Mouse (Mus musculus) urinary bladder, adult 18-20 months (tissue): ENCODE data around the gene Wnt3.

Source experiments
- DNase-seq, 2 experiments: peaks; one replicate each; pipeline ENCODE4 v3.0.0; 2022; ENCODE audit warnings: low spot score in 2 of 2, mixed read lengths in 2 of 2

Wnt3 gene

DNA sequence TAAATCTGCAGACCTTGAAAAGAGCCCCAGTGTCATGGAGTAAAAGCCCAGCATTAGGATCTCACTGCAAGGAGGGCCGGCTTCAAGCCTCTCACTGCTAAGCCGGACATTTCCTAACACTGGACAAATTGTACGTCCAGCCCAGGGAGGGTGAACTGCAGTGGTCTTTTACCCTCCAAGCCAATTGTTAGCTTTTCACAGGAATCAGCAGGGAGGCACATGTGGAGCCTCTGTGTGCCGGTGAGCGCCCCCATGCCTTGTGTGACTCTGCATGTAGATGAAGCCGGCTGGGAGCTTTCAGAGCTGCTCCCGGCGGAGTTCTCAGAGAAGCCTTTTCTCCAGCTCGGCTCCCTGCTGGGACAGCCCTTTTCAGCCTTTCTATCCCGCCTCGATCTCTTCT lies 66.9 kb downstream of the Wnt3 start:
- DNase-seq, result no peak

DNA sequence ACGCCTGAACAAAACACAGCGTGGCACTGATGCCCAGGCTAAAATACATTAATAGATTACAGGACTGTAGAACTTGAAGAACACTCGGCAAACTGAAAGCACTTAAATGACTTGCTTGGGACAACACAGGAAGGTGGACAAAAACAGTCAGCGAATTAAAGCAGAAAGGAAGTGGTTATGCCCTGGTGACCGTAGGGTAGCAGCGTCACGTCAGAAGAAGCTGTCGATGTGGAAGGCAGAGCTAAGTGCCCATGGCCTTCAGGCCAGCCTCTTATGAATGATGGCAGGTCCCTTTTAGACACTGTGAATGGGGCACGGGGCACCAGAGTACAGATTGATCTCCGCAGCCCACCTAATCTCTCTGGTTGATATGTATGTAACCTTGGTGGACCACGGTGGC lies 74.3 kb downstream of the Wnt3 start:
- DNase-seq, result no peak

DNA sequence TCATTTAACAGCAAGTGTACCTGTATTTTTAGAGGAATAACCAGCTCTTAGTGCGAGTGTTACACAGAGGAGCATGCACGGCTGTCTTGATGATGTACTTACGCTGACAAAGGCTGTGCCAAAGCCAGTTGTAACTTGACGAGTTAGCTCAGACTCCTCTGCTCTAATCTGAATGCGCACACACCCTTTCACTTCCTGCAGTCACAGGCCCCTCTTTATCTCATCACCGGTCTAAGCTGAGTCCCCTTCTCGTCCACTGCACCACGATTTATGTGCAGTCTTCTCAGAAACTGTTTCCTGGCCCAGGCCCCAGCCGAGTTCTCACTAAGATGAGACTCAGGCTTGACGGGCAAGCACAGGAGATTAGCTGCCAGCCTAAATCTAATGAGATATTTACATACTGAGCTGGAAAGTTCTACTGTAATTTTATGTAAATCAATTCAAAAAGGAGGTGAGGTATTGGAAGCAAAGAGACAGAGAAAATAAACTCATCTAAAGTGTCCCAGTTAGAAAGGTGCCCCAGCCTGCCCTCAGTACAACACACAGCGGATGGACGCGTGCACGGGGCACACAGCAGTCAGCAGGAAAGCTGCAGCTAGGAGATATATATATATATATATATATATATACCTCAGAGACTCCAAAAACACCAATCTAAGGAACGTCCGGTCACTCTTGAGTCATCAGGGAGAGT lies 78.8 kb downstream of the Wnt3 start:
- DNase-seq, result no peak

DNA sequence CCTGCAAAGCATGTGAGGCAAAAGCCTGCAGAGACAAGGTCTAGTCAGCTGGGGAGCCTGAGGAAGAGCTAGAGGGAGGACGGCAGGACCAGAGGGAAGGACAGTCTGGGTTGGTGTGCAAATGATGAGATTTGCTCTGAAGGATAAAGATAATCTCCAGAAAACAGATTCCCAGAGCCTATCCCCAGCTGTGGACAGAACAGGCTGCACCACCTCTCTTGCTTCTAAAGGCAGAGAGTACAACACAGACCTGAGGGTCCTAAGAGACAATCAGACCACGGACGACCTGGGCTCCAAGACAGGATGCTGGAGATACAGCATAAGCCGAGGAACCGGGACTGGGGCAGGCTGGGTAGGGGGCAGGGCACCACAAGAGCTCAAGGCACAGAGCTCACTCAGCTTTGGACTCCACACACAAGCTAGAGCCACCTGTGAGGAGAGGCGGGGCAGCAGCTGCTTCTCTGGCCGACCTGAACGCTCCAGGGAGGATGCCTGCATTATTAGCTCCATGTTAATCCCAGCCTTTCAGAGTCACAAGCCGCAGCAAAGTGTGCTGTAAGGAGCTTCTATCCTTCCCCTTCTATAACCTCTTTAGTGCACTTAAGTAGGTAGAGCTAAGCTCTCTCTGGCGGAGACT lies 79.5 kb downstream of the Wnt3 start:
- no peak for DNase-seq

DNA sequence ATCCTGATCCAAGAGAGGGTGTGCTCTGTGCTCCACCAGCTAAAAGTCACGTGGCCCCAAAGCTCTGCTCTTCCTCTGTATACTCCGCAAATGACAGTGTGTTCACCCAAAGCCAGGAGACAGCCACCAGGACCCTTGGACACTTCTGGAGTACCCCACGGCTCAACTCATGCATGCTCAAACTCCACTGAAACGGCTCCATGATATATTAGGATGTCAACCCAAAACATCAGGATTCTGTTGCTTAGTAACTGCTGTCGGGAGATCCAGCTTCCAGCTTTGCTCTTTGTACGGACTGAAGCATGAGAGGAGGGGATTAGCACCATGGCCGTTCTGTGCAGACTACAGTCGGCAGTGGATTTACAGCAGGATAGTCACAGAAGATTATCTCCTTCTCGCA lies 80.3 kb downstream of the Wnt3 start:
- no peak for DNase-seq

DNA sequence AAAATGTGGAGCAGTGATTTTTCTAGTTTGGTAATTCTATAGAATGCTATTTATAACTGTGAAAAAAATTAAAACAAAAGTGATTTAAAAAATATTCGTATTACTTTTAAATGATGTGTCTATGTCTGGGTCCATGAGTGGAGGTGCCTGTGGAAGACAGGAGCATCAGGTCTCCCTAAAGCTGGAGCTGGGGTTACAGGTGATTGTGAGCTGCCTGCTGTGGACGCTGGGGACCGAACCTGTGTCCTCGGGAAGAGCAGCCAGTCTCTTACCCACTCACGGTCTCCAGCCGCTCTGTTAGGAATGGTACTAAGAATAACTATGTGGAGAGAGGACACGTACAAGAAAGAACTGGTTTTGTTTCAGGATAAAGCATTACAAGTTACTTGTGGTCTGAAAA lies 82.7 kb downstream of the Wnt3 start:
- DNase-seq, result no peak

DNA sequence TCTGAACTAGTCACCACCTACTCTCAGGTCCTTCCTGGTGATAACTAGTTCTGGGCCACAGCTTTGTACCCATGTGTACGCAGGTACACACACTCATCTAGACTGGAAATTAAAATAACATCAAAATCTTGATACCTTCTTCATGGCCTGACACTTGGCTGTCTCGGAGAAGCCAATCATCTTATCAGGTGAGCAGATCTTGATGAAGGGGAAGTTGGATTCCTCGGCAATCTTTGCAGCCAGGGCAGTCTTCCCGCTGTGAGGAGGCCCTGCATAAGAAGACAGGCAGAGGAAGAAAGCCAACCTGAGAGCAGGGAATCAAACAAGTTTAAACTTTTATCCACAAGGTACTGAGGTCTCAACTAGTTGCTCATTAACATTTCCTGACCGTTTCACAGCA lies 84.8 kb downstream of the Wnt3 start:
- DNase-seq, result no peak

DNA sequence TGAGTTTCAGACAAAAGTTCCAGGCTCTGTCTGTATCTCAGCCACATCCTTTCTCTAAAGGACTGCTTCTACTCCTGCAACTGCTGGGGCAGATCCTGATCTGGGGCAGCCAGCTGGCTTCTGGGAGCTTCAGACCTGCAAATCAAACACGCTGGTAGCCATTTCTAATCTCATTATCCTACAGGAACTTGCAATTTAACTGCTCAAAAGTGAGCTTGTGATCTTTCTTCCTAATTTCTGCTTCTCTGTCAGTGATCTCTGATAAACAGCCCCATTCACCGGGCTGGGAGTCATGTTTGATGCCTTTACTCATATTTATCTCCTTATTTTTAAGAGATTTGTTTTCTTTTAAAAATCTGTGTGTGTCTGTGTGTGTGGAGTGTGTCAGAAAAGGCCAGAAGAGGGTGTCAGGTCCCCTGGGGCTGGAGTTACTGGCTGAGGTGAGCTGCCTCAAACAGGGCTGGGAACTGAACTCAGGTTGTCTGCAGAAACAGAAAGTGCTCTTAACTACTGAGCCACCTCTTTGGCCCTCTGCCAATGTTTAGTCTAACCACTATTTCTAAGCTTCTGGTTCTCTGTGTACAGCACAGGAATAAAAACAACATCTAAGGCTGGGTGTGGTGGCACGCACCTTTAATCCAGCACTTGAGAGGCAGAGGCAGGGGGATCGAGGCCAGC lies 86.1 kb downstream of the Wnt3 start:
- no peak for DNase-seq

DNA sequence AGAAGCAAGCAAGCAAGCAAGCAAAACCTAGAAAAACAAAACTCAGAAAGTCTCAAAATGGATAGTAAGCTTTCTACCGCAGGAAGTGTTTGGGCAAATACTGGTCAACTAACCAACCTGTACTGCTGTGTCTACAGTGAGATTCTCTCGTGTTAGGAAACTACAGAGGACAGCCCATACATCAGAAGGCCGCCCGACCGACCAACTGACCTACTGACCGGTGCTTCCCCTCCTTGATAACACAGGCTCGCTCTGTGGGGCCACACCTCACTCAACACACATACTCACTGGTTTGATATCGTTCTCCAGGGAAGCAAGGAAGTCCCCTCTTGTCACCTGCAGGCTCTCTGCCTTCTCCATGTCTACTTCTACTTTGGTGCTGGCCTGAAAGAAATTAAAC lies 89.0 kb downstream of the Wnt3 start:
- DNase-seq, result no peak

DNA sequence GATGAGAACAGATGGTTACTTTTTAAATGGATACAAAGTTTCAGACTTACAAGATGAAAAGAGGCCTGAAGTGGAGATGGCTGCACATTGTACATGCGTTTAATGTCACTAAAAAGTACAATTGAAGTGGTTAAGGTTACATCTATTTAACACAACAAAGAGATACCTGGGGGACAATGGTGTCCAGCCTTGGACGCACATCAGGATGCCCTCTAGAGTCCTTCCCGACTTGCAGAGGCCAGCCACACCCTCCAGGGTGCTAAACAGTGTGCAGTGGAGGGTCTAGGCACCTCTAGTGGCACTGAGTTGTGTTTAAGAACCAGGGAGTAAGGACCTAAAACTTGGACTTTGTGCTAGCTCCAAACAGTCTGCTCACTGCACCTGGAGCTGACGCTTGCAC lies 90.5 kb downstream of the Wnt3 start:
- DNase-seq, result no peak

DNA sequence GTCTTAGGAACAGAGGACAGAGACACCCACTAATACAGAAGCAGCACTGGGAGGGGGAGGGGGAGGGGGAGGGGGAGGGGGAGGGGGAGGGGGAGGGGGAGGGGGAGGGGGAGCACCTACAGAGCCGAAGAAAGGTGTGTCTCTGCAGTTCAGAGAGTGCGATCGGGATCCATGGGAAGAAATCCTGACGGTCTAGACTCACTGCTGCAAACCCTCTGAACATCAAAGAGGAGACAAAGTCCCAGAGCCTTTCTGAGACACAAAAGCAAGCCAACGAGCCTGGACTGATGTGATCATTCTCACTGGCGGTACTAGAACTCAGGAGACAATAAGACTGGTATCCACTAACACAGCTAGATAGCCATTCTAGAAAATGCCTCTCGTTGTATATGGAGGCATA lies 91.4 kb downstream of the Wnt3 start:
- DNase-seq, result no peak
